In the genomic region with DNA sequence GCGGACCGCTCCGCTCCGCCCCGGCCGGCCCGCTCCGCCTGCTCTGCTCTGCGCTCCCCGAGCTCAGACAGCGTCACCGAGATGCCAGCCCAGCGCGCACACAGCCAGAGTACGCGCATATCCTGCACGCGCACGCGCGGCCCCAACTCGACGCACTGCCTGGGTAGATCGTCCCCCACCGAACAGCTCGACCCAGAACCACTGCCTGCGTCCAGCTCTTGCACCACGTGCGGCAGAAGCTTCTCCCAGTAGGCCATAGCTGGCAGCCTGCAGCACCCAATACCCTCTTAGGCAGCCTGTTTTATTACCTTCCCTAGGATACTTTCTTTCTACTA, we compare ENCODE assay signal across 8 mouse cellular contexts. TPM values are rescaled to one million over a fixed set of nuclear protein-coding genes. Genes with fewer than 3 reads are reported as not detected.
A peak's percentile ranks its signal among the peaks of the same experiment; 100 is the strongest.
DNase-seq lines count a peak whose midpoint lies in the region; ATAC-seq lines count a peak whose summit lies in the region.

TSS of gene Rhbdl1 (minus strand) at position 220 of the 335 bp plus-strand sequence.

- peak within 1 kb of the TSS; percentile 91 for H3K9ac ChIP-seq in hindbrain, embryonic 13.5 days
- peak within 1 kb of the TSS; percentile 60 for H3K9ac ChIP-seq in lung, embryonic 16.5 days (ENCODE audit: low read length)

- peak within 1 kb of the TSS; percentile 49 for H3K4me3 ChIP-seq in hindbrain, embryonic 13.5 days
- peak within 1 kb of the TSS; percentile 40 for H3K4me3 ChIP-seq in lung, embryonic 16.5 days (ENCODE audit: low read length)

- peak within 1 kb of the TSS; percentile 88 for H3K27ac ChIP-seq in hindbrain, embryonic 13.5 days
- no peak within 1 kb of the TSS for H3K27ac ChIP-seq in lung, embryonic 16.5 days (ENCODE audit: low read length)

- H3K4me2 ChIP-seq in hindbrain, embryonic 13.5 days, result peak within 1 kb of the TSS; percentile 99
- peak within 1 kb of the TSS; percentile 70 for H3K4me2 ChIP-seq in lung, embryonic 16.5 days (ENCODE audit: low read depth, low read length)

- WGBS in hindbrain, embryonic 13.5 days, result under 1% methylated on average over 29 of the region's 29 CpGs
- under 1% methylated on average over 29 of the region's 29 CpGs for WGBS in lung, embryonic 16.5 days

- H3K4me1 ChIP-seq in hindbrain, embryonic 13.5 days (replicated peaks), result peaks cover 61% of the 10 kb centered on the region
- peaks cover 35% of the 10 kb centered on the region for H3K4me1 ChIP-seq in lung, embryonic 16.5 days (replicated peaks; ENCODE audit: control insufficient read depth, insufficient read depth, low read length)

- peaks cover 52% of the 10 kb centered on the region for H3K36me3 ChIP-seq in hindbrain, embryonic 13.5 days
- peaks cover 31% of the 10 kb centered on the region for H3K36me3 ChIP-seq in lung, embryonic 16.5 days (ENCODE audit: control insufficient read depth, insufficient read depth, low read length)

- peak; percentile 49; the same call in 1 of the 2 replicates for ATAC-seq in hindbrain, embryonic 13.5 days (ENCODE audit: low FRiP score)
- ATAC-seq in lung, embryonic 16.5 days (ENCODE audit: low read depth), result 0 out of 2 replicates have a peak, but pooled peaks have one; percentile 2
- ATAC-seq in monocyte, adult 5-6 weeks (replicated peaks; ENCODE audit: insufficient number of reproducible peaks, low FRiP score, low TSS enrichment, poor library complexity, severe bottlenecking), result no peak

- H3K9me3 ChIP-seq in hindbrain, embryonic 13.5 days, result no peaks in the 10 kb centered on the region
- no peaks in the 10 kb centered on the region for H3K9me3 ChIP-seq in lung, embryonic 16.5 days (ENCODE audit: control insufficient read depth, low read length)

- no peaks in the 10 kb centered on the region for H3K27me3 ChIP-seq in hindbrain, embryonic 13.5 days
- no peaks in the 10 kb centered on the region for H3K27me3 ChIP-seq in lung, embryonic 16.5 days (ENCODE audit: control insufficient read depth, insufficient read depth, low read depth, low read length)

- peak; percentile 92 to 95 for DNase-seq in adrenal gland, adult (ENCODE audit: inconsistent age in 2 of 2, low spot score in 1 of 2)
- peak; percentile 91 to 92 for DNase-seq in cerebellum, postnatal 10 days
- DNase-seq in frontal cortex, postnatal 25 days (ENCODE audit: low spot score in 2 of 2), result peak; percentile 67 to 72
- DNase-seq in layer of hippocampus, postnatal 25 days (ENCODE audit: extremely low spot score in 1 of 2, low spot score in 1 of 2), result peak; percentile 73 to 77
- DNase-seq in retina, embryonic 14.5 days (ENCODE audit: low spot score), result peak; percentile 60

RNA-seq across cellular contexts. Expression of gene Rhbdl1, which starts in this region (rescaled TPM):
- 24.2 and 25.5 TPM in 2 replicates for polyA plus RNA-seq in hindbrain, embryonic 13.5 days (2015; fragmentation: Nextera tagmentation; extraction: Ambion mirVana)
- total RNA-seq in layer of hippocampus, postnatal 25 days (2021), result 10 to 100 TPM; 62.3 to 68.3 TPM
- polyA plus RNA-seq in lung, embryonic 16.5 days (2015; fragmentation: Nextera tagmentation; extraction: Ambion mirVana), result 0.68 and 1.5 TPM in 2 replicates
- total RNA-seq in monocyte, adult 5-6 weeks (2017), result 1.8 TPM in 1 of 3 replicates, not detected in the others

Comparison
In these comparisons a context has a peak if more than half of its experiments do, and no peak if none do; other contexts are left out.
1. RNA of gene Rhbdl1 (total RNA-seq): 62.3 to 68.3 TPM in layer of hippocampus, postnatal 25 days; 1.8 TPM in monocyte, adult 5-6 weeks; every median in the first group is over 10 times any median in the second.
2. RNA of gene Rhbdl1 (polyA plus RNA-seq): 24.2 to 25.5 TPM in hindbrain, embryonic 13.5 days; 0.68 to 1.5 TPM in lung, embryonic 16.5 days; every median in the first group is over 10 times any median in the second.
3. Peak in every context shown above with its lines, with median percentiles within 50 percentile points of each other: DNase-seq.